Mouse (Mus musculus): ENCODE data around the gene Mdm1. TPM values are rescaled to one million over a fixed set of nuclear protein-coding genes. Genes with fewer than 3 reads are reported as not detected.
"Not testable (repeated sequence)": the region's sequence is repeated elsewhere in the genome, so short reads cannot be mapped to it uniquely, and the experiment has no call there.

Gene Mdm1
- polyA plus RNA-seq, 1 experiment from 2014 or later, result 26.7 TPM

GRCm38 (mm10) chr10:118139837-118140570 is 1.6 kb upstream of the Mdm1 start:
- ATAC-seq (ENCODE audit: low FRiP score, low TSS enrichment), result no peak
- no peak overlapping the region for H3K9ac ChIP-seq (replicated peaks; ENCODE audit: low read length)
- H3K27me3 ChIP-seq (ENCODE audit: insufficient read depth, low read length), result 0 out of 2 replicates have a peak, but pooled peaks cover 5% of the 10 kb centered on the region
- H3K36me3 ChIP-seq (ENCODE audit: insufficient read depth, low read length), result no peaks in the 10 kb centered on the region
- WGBS, result 77% methylated on average over 8 of the region's 8 CpGs
- H3K4me2 ChIP-seq (replicated peaks; ENCODE audit: low read depth, low read length), result no peak overlapping the region
- peaks cover 9% of the 10 kb centered on the region for H3K4me1 ChIP-seq (ENCODE audit: insufficient read depth, low read length)
- no peak overlapping the region for H3K4me3 ChIP-seq (ENCODE audit: low read length)
- H3K27ac ChIP-seq (ENCODE audit: low read length), result no peak overlapping the region
- no peaks in the 10 kb centered on the region for H3K9me3 ChIP-seq (ENCODE audit: low read length)

- ATAC-seq (ENCODE audit: low FRiP score, low TSS enrichment), result peak; percentile 86
- Histone ChIP-seq H3K27me3 (ENCODE audit: insufficient read depth, low read length) (no peaks in the 10 kb centered on the region), H3K36me3 (ENCODE audit: insufficient read depth, low read length) (peaks cover 6% of the 10 kb centered on the region), H3K4me1 (ENCODE audit: insufficient read depth, low read length) (peaks cover 9% of the 10 kb centered on the region), H3K4me3 (ENCODE audit: low read length) (peak overlapping the region; percentile 82), H3K4me2 (replicated peaks; ENCODE audit: low read depth, low read length) (peak overlapping the region; percentile 78), H3K27ac (ENCODE audit: low read length) (no peak overlapping the region), H3K9ac (replicated peaks; ENCODE audit: low read length) (peak overlapping the region; percentile 73), H3K9me3 (ENCODE audit: low read length) (no peaks in the 10 kb centered on the region)
- WGBS, result 4% methylated on average over 37 of the region's 53 CpGs
Observed at GRCm38 (mm10) chr10:118141884-118142801, 532 bp downstream of the Mdm1 start.

GRCm38 (mm10) chr10:118149381-118149780 is 7.8 kb downstream of the Mdm1 start:
- WGBS, result 88% methylated on average over 5 of the region's 5 CpGs
- no peak overlapping the region for H3K9ac ChIP-seq (replicated peaks; ENCODE audit: low read length)
- no peaks in the 10 kb centered on the region for H3K9me3 ChIP-seq (ENCODE audit: low read length)
- H3K4me3 ChIP-seq (ENCODE audit: low read length), result no peak overlapping the region
- ATAC-seq (ENCODE audit: low FRiP score, low TSS enrichment), result no peak
- no peak overlapping the region for H3K4me2 ChIP-seq (replicated peaks; ENCODE audit: low read depth, low read length)
- H3K36me3 ChIP-seq (ENCODE audit: insufficient read depth, low read length), result peaks cover 17% of the 10 kb centered on the region
- no peak overlapping the region for H3K27ac ChIP-seq (ENCODE audit: low read length)
- H3K27me3 ChIP-seq (ENCODE audit: insufficient read depth, low read length), result no peaks in the 10 kb centered on the region
- no peaks in the 10 kb centered on the region for H3K4me1 ChIP-seq (ENCODE audit: insufficient read depth, low read length)

- Histone ChIP-seq H3K4me3 (ENCODE audit: low read length) (no peak overlapping the region), H3K9me3 (ENCODE audit: low read length) (no peaks in the 10 kb centered on the region), H3K36me3 (ENCODE audit: insufficient read depth, low read length) (peaks cover 17% of the 10 kb centered on the region), H3K27me3 (ENCODE audit: insufficient read depth, low read length) (no peaks in the 10 kb centered on the region), H3K9ac (replicated peaks; ENCODE audit: low read length) (no peak overlapping the region), H3K4me1 (ENCODE audit: insufficient read depth, low read length) (no peaks in the 10 kb centered on the region), H3K27ac (ENCODE audit: low read length) (no peak overlapping the region), H3K4me2 (replicated peaks; ENCODE audit: low read depth, low read length) (no peak overlapping the region)
- ATAC-seq (ENCODE audit: low FRiP score, low TSS enrichment), result no peak
- 86% methylated on average over 9 of the region's 9 CpGs for WGBS
Observed at GRCm38 (mm10) chr10:118150866-118151265, 9.3 kb downstream of the Mdm1 start.

- Histone ChIP-seq H3K9me3 (ENCODE audit: low read length) (0 out of 2 replicates have a peak, but pooled peaks cover 6% of the 10 kb centered on the region), H3K9ac (replicated peaks; ENCODE audit: low read length) (no peak overlapping the region), H3K27ac (ENCODE audit: low read length) (no peak overlapping the region), H3K4me3 (ENCODE audit: low read length) (no peak overlapping the region), H3K27me3 (ENCODE audit: insufficient read depth, low read length) (no peaks in the 10 kb centered on the region), H3K4me2 (replicated peaks; ENCODE audit: low read depth, low read length) (no peak overlapping the region), H3K36me3 (ENCODE audit: insufficient read depth, low read length) (peaks cover 32% of the 10 kb centered on the region), H3K4me1 (ENCODE audit: insufficient read depth, low read length) (no peaks in the 10 kb centered on the region)
- ATAC-seq (ENCODE audit: low FRiP score, low TSS enrichment), result no peak
Observed at GRCm38 (mm10) chr10:118155932-118156331, 14.3 kb downstream of the Mdm1 start.

- Histone ChIP-seq H3K4me2 (replicated peaks; ENCODE audit: low read depth, low read length) (no peak overlapping the region), H3K9me3 (ENCODE audit: low read length) (0 out of 2 replicates have a peak, but pooled peaks cover 6% of the 10 kb centered on the region), H3K4me3 (ENCODE audit: low read length) (no peak overlapping the region), H3K9ac (replicated peaks; ENCODE audit: low read length) (no peak overlapping the region), H3K27me3 (ENCODE audit: insufficient read depth, low read length) (no peaks in the 10 kb centered on the region), H3K4me1 (ENCODE audit: insufficient read depth, low read length) (no peaks in the 10 kb centered on the region), H3K36me3 (ENCODE audit: insufficient read depth, low read length) (peaks cover 36% of the 10 kb centered on the region), H3K27ac (ENCODE audit: low read length) (no peak overlapping the region)
- WGBS, result 91% methylated on average over 2 of the region's 2 CpGs
- ATAC-seq (ENCODE audit: low FRiP score, low TSS enrichment), result no peak
Observed at GRCm38 (mm10) chr10:118161131-118161530, 19.5 kb downstream of the Mdm1 start.

GRCm38 (mm10) chr10:118169212-118169611 is 27.6 kb downstream of the Mdm1 start:
- no peaks in the 10 kb centered on the region for H3K9me3 ChIP-seq (ENCODE audit: low read length)
- 55% methylated on average over 12 of the region's 12 CpGs for WGBS
- no peaks in the 10 kb centered on the region for H3K27me3 ChIP-seq (ENCODE audit: insufficient read depth, low read length)
- no peak overlapping the region for H3K9ac ChIP-seq (replicated peaks; ENCODE audit: low read length)
- H3K27ac ChIP-seq (ENCODE audit: low read length), result no peak overlapping the region
- H3K36me3 ChIP-seq (ENCODE audit: insufficient read depth, low read length), result peaks cover 5% of the 10 kb centered on the region
- no peak overlapping the region for H3K4me3 ChIP-seq (ENCODE audit: low read length)
- ATAC-seq (ENCODE audit: low FRiP score, low TSS enrichment), result no peak
- no peaks in the 10 kb centered on the region for H3K4me1 ChIP-seq (ENCODE audit: insufficient read depth, low read length)
- no peak overlapping the region for H3K4me2 ChIP-seq (replicated peaks; ENCODE audit: low read depth, low read length)

GRCm38 (mm10) chr10:118172416-118172815 is 30.8 kb downstream of the Mdm1 start:
- Histone ChIP-seq H3K4me2 (replicated peaks; ENCODE audit: low read depth, low read length) (no peak overlapping the region), H3K9ac (replicated peaks; ENCODE audit: low read length) (no peak overlapping the region), H3K9me3 (ENCODE audit: low read length) (no peaks in the 10 kb centered on the region), H3K4me1 (ENCODE audit: insufficient read depth, low read length) (no peaks in the 10 kb centered on the region), H3K36me3 (ENCODE audit: insufficient read depth, low read length) (no peaks in the 10 kb centered on the region), H3K27me3 (ENCODE audit: insufficient read depth, low read length) (no peaks in the 10 kb centered on the region), H3K4me3 (ENCODE audit: low read length) (no peak overlapping the region), H3K27ac (ENCODE audit: low read length) (no peak overlapping the region)
- no peak for ATAC-seq (ENCODE audit: low FRiP score, low TSS enrichment)
- WGBS, result 55% methylated on average over 8 of the region's 8 CpGs

- Histone ChIP-seq H3K27ac (ENCODE audit: low read length) (no peak overlapping the region), H3K27me3 (ENCODE audit: insufficient read depth, low read length) (no peaks in the 10 kb centered on the region), H3K9ac (replicated peaks; ENCODE audit: low read length) (no peak overlapping the region), H3K9me3 (ENCODE audit: low read length) (no peaks in the 10 kb centered on the region), H3K36me3 (ENCODE audit: insufficient read depth, low read length) (no peaks in the 10 kb centered on the region), H3K4me1 (ENCODE audit: insufficient read depth, low read length) (no peaks in the 10 kb centered on the region), H3K4me2 (replicated peaks; ENCODE audit: low read depth, low read length) (no peak overlapping the region), H3K4me3 (ENCODE audit: low read length) (no peak overlapping the region)
- ATAC-seq (ENCODE audit: low FRiP score, low TSS enrichment), result no peak
- 88% methylated on average over 3 of the region's 3 CpGs for WGBS
Observed at GRCm38 (mm10) chr10:118172876-118173275, 31.3 kb downstream of the Mdm1 start.

- H3K4me2 ChIP-seq (replicated peaks; ENCODE audit: low read depth, low read length); H3K27me3 ChIP-seq (ENCODE audit: insufficient read depth, low read length); H3K36me3 ChIP-seq (ENCODE audit: insufficient read depth, low read length); H3K27ac ChIP-seq (ENCODE audit: low read length); H3K9ac ChIP-seq (replicated peaks; ENCODE audit: low read length); H3K4me1 ChIP-seq (ENCODE audit: insufficient read depth, low read length); H3K4me3 ChIP-seq (ENCODE audit: low read length); ATAC-seq (ENCODE audit: low FRiP score, low TSS enrichment); H3K9me3 ChIP-seq (ENCODE audit: low read length): not testable (repeated sequence)
- WGBS, result 82% methylated on average over 4 of the region's 4 CpGs
Observed at GRCm38 (mm10) chr10:118175542-118175941, 33.9 kb downstream of the Mdm1 start.
